Mouse (Mus musculus) mammary gland, adult 2 months (tissue): ENCODE data around the gene Cd5l. TPM values are rescaled to one million over a fixed set of nuclear protein-coding genes. Genes with fewer than 3 reads are reported as not detected.

Experiments used
- polyA plus RNA-seq: library from polyadenylated mRNA; depleted of rRNA; stranded (reverse); fragments of >200 nt; gene quantifications from 2 replicates; pipeline ENCODE4 v1.2.3, GENCODE M21; 2012; ENCODE audit warnings: low replicate concordance; rRNA removed

The Cd5l gene
- polyA plus RNA-seq = 1.8 and 1.9 TPM in 2 replicates

DNA sequence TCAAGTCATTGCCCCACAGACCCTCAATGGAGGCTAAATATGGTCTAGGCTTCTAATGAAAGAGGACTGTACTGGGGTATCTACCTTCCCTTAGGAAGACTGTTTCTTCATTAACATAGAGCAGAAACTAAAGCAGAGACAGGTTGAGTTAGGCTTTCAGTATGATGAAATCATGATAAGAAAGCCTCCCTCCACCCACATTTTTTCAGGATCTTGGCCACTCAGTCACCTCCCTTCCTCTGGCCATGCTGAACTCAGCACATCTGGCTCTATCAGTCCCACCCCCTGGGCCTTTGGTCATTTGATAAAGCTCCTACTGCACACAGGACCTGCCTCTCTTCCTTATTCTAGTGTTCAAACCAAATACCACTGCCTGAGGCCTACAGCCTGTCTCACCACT is at the start of gene Cd5l:
Gene Cd5l, plus strand, starts transcription at position 301 of the 400 bp plus-strand sequence.

DNA sequence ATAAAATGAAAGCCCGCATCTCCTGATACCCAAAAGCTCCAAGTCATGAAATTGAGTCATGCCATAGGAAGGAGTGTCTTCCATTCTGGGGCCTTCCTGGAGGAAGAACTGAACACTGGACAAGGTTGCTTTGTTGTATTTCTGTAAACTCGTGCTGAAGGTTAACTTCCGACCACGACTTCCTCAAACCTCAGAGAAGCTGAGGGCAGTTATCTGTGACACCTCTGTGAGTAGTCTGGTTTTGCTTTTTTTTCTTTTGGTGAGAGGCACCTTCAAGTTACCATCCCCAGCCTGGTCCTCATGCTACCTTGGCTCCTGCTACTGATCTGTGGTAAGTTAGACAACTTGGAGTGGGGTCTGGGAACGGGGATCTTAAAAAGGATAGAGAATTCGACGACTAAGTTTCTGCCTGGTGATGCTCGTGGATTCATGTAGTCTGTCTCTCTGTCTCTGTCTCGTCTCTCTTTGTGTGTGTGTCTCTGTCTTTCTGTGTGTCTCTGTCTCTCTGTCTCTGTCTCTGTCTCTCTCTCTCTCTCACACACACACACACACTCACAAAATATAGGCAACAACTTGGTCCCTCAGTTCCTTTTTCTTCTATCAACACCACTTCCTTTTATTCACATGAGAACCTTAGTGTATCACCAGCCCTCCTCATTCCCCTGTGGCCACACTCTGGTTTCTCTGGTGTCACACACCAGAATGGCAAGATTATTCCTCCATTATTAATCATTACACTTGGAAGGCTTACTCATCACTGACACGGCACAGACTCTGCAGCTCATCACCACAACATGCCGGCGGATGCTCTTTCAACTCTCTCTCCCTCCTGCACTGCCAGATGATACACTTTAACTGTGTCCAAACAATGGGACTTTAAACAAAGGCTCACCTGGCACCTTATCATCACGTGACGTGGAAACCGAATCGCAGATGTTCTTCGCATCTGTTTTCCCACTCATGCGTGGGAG is 18.8 kb downstream of the Cd5l start, which contains the start of gene Fcrl1:
Gene Fcrl1, plus strand, starts transcription at position 193 of the 971 bp plus-strand sequence.

Other genes with a start within 250 kb of the Cd5l start
- gene Kirrel, start 183.1 kb upstream of the Cd5l start, polyA plus RNA-seq = 15.5 and 21.5 TPM in 2 replicates
- 14.6 and 33.0 TPM in 2 replicates for gene Fcrls, start 94.1 kb upstream of the Cd5l start, polyA plus RNA-seq
- gene Fcrl1, start 18.5 kb downstream of the Cd5l start, polyA plus RNA-seq = 13.1 and 16.1 TPM in 2 replicates
- gene Fcrl5, start 77.9 kb downstream of the Cd5l start, polyA plus RNA-seq = 0.50 TPM in 2 replicates
- 20.9 and 29.8 TPM in 2 replicates for gene Etv3, start 167.5 kb downstream of the Cd5l start, polyA plus RNA-seq